Mouse (Mus musculus) erythroblast, embryonic 14.5 days (primary cell): ENCODE data around the gene Vcl.

Experiments used
- GATA1 ChIP-seq: IDR thresholded peaks from 2 replicates; pipeline ENCODE4 v1.6.1; 2012; ENCODE audit warnings: low read length, inconsistent platforms, mixed read lengths
- TAL1 ChIP-seq: IDR thresholded peaks from 3 replicates; pipeline ENCODE4 v1.6.1; 2012; ENCODE audit warnings: low read length, inconsistent platforms, mixed read lengths

DNA sequence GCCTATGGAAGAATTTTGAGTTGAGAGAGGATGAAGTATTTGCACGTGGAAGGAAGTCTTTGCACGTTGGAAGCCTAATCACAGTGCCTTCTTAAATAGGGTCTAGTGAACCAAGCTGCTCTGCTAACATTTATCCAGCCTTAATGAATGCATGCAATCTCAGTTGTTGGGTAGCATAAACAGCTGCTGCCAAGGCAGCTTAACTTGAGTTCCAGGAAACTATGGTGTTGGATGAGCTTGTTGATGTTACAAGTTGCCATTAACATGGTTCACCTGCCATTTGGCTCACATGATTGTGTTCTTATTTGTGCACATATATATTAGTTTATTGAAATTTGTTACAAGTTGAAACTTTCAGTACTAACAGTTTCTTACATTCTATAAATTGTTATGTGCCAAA lies 29.8 kb downstream of the Vcl start:
- TF ChIP-seq GATA1 (no peak), TAL1 (no peak)
